Mouse (Mus musculus) ES-CJ7 (cell line): ENCODE data around the gene Map4k2.

ENCODE experiments used
- DNase-seq: peaks from one replicate; pipeline ENCODE4 v3.0.0; 2011; ENCODE audit warnings: low read depth, low spot score

The Map4k2 gene

DNA sequence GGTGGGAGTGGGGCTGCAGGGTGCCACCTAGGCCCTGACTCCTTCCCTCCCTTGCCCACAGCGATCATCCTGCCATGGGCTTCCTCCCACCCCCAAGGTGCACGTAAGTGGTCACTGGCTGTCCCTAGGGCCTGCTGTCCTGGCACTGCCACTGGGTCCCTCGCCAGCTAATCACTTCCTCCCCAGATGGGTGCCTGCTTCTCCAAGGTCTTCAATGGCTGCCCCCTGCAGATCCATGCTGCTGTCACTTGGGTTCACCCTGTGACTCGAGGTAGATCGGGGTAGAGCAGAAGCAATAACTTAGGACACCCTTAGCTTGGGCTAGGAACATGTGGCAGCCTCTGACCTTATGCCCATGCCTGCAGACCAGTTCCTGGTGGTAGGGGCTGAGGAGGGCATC, 5.1 kb downstream of the Map4k2 start:
- DNase-seq = no peak

DNA sequence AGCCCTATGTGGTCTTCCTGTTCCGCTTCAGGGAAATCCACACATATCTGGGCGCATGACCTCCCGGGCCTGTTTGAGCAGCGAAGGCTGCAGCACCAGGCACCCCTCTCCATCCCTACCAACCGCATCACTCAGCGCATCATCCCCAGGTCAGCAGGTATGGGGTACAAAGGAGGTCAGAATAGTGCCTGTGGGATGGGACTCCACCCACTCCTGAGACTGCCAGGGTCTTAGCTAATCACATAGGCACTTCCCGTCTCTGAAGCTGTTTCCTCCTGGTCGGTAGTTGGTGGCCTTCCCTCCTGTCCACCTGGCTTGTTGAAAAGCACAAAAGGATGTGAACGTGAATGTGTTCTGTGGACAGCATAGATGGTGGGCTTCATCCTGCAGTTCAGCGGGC, 5.7 kb downstream of the Map4k2 start:
- no peak for DNase-seq

DNA sequence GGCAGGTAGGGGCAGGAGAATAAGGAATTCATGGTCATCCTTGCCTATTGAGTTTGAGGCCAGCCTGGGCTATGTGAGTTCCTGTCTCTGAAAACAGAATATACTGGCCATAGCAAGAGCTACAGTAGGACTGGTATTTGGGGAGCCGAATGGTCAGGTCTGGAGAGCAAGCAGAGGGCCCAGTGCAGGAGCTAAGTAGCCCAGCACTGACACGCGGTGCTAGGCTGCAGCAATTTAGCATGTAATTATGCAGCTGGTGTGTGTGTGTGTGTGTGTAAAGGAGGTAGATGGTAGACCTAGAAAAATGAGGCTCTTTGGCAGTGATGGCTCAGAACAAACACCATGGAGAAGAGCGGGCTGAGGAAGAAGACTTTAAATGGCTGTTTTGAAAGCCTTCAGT, 6.7 kb downstream of the Map4k2 start:
- DNase-seq = no peak

DNA sequence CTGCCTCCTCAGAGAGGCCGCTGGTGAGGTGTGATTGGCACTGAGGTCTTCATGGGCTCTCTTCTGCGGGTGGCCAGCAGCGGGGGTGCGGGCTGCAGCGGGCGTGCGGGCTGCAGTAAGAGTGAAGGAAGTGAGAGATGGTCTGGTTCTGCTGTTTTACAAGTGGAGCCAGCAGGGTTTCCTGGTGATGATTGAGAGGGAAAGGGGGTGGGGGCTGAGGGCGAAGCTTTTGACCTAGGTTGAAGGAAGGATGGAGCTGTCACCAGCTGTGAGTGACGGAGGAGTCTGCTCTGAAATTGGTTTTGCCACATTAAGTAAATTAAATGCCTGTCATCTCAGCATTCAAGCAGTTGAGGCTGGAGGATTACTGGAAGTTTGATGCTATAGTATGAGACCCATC, 7.8 kb downstream of the Map4k2 start:
- no peak for DNase-seq

DNA sequence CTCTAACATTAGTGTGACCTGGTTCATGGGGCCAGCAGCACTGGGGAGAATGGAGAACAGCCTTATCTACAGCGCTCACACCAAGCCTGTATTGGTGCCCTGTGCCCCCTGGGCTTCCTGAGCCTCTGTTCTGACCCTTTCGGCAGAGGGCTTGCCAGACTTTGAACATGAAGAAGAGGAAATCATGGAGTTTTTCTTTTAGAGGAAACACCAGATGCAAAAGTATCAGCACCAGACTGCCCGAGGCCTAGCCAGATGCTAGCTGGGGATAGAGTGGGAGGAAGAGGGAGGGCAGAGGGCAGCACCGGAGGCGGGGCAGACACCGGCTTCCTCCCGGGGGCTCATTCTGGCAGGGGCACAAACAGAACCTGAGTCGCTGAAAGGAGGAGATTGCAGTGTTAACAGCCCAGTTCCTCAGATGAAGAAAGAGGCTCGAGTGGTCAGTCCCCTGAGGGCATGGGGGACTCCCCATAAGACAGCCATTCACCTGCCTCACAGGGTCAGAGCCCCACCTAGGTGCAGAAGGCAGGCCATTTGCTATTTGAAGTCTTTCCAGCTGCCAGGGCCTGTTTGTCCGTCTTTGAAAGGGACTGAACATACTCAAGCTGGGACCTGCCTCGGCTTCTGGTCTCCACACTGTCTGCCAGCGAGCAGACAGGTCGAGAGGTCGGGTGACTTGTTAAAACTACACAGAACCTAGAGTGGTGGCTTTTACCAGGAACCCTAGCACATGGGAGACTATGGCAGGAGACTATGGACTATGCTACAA, 8.5 kb downstream of the Map4k2 start:
- no peak for DNase-seq

DNA sequence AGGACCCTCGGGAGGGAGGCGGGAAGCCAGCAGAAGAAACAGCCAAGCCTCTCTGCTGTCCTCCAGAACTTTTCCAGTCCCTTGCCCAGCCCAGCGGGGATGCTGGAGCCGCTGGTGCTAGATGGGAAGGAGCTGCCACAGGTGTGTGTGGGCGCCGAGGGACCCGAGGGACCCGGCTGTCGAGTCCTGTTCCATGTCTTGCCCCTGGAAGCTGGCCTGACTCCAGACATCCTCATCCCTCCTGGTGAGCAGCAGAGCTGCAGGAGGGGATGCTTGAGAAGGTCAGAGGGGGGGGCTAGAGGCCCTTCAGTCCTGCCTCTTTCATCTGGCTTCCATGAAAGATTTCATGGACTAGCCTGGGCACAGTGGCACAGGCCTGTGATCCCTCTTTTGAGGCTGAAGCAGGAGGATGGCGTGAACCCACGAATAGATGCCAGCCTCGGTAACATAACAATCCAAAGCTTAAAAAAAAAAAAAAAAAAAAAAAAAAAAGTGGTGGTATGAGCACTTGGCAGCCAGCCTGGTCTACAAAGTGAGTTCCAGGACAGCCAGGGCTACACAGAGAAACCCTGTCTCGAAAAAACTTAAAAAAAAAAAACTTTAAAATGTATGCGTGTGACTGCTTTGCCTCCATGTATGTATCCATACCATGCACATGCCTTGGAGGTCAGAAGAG, 10.6 kb downstream of the Map4k2 start:
- no peak for DNase-seq

DNA sequence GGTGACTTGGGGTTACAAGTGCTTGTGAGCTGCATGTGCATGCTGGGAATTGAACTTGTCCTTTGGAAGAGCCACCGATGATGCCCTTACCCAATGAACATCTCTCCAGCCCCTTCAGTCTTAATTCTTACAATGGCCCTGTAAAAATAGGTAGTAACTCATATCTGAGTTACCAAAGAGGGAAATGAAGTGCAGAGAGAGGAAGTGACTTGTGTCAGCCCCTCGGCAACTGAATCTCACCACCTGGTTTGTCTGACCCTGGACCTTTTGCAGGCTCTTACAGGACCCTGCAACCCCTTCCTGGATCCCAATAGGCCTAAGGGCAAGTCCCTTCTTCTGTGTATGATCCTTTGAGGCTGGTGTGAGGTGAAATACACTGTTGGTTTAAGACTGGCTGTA, 11.2 kb downstream of the Map4k2 start:
- no peak for DNase-seq

DNA sequence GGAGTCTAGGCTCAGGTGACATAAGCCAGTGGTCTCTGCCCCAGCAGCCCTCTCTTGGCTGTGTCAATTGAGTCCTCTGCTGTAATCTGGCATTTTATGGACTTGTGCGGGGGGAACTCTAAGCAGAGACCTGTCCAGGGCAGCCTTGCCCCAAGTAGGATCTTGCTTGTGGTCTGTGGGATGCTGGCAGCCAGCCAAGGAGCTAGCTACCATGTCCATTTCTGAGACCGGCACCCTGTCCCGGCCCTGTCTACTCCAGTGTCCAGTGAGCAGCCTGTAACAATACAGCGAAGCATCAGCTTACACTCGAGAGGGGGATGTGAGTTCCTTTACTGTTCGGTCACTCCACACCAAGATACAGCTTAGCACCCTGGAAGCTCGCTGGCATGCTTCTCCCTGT, 13.1 kb downstream of the Map4k2 start:
- DNase-seq = no peak

DNA sequence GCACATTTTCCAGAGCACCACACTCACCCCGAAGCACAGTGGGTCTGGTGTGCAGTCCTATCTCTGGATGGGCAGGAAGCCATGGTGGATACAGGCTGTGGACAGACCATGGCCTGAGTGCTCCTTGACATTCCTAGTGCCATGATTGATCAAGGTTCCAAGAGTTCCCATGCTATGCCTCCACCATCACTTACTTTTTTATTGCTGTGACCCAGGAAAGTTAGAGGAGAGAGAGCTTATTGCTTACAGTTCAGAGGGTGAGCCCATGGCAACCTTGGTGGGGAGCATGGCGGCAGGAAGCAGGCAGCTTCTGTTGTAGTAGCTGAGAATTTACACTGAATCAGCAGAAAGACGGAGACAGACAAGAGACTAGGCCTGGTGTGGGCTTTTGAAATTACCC, 20.4 kb downstream of the Map4k2 start:
- no peak for DNase-seq

DNA sequence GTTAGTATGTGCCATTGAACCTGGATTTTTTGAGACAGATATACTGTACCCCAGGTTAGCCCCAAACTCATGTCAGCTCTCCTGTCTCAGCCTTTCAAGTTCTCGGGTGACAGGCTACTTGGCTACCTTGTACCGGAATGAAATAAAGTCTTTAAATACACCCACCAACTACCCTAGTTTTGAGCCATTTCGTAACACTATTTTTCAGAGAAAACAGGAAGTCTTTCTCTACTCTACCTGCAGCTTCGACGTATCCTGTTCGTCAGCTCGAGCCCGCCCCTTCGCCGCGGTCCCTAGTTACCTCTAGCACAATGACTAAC, 22.1 kb downstream of the Map4k2 start:
- no peak for DNase-seq

DNA sequence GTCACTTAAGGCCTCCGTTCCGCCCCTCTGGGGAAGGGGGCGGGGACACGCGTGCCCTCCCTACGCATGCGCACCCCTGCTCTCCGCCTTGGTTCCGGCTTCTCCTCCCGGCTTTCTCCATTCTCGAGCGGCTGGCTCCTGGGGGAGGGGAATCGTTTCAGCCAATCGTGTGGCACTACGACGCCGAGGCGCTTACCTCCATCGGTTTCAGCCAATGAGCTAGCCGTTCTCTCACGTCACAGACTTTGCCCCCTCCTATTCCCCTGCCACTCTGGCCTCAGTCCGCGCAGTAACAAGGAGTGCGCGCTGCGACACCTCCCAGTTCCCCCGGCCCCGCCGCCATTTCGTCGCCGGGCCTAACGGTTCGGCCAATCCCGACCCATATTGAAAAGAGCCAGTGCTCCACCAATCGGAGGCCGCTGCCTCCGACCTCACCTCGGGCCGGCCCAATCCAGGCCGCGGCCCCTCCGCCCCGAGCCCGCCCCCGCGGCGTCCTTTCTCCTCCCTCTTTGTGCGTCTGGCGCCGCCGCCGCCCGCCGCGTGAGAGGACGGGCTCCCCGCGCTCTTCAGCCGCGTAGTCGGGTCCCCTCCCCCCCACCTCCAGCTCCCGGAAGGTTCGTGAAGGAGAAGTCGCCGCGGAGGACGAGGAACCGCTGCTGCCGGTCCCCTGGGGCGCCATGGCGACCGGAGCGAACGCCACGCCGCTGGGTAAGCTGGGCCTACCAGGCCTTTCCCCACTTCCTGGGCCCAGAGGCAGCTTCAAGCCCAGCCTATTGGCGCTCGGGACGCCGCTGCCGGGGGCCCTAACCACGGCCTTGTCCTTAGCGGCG, 22.7 kb downstream of the Map4k2 start, which contains the start of gene Sf1:
Sf1 (plus strand) TSS at position 280 of the 830 bp plus-strand sequence.
- peak; percentile 100 for DNase-seq

DNA sequence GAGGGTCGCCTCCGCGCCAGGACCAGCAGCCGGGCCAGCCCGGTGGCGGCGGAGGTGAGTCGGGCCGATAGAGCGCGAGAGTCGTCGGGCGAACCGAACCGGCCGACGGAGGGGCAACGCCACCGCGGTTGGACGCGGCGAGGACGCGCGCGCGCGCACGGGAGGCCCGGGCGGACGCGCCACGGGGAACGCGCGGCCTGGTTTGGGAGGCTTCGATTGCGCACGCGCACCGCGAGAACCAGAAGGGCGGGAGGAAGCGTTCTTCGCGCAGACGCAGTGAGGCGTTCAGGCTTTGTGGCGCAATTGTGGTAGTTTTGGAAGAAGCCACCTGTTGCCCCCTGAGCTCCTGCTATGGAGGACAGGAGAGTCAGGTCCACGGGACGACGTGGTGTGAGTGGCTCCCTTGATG, 23.4 kb downstream of the Map4k2 start:
- peak; percentile 93 for DNase-seq

DNA sequence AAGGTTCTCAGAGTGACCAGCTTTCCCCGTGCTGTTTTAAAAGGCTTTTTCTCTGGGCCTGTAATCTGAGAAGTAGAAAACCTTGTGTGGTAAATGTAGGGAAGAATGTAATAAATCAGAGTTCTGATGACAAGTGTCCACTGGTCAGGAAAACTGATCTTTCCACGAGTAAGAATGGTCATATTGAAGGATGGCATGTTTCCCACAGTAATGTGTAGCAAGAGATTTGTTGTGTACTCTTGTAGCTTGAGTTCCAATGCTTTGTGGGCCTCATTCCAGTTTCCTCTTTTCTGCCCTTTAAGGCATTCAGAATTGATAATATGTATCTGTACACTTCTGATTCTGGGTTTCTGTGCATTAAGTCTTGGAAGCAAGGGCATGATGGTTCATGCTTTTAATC, 23.9 kb downstream of the Map4k2 start:
- DNase-seq = no peak

DNA sequence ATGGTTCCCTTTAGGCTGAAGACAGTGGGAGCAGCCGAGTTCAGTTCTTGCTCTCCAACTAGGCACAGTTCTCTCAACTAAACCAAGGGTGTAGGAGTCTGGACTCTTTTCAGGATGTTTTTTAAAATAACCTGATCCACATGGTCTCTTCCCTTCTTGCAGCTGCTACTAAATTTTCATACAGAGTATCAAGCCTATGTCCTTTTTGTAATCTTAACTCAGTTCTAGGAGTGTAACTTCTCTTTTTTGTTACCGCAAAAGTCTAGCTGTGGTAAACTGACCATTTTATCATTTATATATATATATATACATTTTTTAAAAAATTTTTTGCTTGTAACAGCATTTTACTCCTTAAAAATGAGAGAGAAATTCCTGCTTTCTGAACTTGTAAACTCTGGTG, 29.2 kb downstream of the Map4k2 start:
- no peak for DNase-seq

DNA sequence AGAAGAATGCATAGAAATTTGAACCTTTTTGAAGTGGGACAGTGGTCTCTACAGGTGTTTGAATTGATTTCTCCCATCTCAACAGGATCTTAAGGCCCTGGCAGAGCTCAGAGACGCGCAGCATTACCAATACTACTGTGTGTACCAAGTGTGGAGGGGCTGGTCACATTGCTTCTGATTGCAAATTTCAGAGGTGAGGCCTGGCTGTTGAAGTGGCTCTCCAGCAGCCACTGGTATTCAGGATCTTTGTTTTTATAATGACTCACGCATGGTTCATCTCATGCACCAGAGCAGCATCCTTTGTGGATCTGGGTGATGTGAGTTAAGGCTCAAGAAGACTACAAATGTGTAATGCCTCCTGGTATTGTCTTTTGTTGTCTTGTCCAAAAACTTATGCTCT, 31.5 kb downstream of the Map4k2 start:
- DNase-seq = no peak

DNA sequence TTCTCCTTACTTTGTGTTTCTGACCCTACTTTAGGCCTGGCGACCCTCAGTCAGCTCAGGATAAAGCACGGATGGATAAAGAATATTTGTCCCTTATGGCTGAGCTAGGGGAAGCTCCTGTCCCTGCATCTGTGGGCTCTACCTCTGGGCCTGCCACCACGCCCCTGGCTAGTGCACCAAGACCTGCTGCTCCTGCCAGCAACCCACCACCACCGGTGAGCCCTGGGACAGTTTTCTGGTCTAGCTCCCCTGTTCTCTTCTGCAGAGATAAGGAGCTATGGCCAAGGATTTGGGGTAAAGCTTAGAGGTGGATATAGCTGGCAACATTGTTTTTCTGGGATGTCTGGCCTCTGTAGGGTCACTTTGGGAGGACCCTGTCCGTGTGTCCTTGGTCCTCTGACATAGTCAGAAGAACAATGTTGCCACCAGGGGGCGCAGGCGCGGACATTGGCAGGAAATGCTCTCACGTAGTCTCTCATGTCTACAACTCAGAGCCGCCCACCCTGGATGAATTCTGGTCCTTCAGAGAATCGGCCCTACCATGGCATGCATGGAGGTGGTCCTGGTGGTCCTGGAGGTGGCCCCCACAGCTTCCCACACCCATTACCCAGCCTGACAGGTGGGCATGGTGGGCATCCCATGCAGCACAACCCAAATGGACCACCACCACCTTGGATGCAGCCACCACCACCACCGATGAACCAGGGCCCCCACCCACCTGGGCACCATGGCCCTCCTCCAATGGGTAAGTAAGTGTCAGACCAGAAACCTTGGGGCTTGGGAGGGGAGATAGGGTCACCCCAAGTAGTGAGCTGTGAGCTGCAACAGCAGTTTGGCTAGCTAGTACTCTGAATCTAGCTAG, 32.8 kb downstream of the Map4k2 start:
- DNase-seq = peak; percentile 80

DNA sequence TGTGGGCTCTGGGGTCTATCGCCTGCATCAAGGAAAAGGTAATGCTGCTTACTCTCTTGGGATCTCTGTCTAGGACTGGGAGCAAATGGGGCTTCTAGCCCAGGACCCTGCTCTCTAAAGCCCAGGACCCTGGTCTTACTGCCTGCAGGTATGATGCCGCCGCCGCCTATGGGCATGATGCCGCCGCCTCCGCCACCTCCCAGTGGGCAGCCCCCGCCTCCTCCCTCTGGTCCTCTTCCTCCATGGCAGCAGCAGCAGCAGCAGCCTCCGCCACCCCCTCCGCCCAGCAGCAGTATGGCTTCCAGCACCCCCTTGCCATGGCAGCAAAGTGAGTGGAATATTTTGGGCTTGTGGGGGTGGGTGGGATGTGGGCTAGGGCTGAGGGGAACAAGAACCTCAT, 33.6 kb downstream of the Map4k2 start:
- no peak for DNase-seq

DNA sequence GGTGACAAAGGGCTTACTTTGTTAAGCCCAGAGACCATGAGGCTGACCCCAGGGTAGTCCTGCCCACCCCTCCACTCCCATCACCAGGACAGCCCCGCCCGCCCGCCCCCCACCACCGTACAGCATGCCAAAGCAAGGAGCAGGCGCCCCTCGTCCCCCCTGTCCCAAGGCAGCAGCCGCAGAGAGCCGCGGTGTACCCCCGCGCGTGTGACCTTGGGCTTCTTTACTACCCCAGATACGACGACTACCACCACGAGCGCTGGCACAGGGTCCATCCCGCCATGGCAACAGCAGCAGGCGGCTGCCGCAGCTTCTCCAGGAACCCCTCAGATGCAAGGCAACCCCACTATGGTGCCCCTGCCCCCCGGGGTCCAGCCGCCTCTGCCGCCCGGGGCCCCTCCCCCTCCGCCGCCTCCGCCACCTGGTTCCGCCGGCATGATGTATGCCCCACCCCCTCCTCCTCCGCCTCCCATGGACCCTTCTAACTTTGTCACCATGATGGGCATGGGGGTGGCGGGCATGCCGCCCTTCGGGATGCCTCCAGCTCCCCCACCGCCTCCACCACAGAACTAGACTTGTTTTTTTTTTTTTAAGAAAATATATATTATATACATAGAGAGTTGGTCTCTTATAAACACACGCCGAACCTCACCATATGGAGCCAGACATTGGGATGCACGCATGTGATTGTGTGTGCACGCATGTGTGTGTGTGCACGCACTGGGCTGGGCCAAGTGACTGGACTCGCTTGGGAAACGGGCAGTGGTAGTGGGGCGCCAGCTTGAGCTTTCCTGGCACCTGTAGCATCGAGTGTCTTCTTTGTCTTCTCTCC, 34.7 kb downstream of the Map4k2 start:
- no peak for DNase-seq

DNA sequence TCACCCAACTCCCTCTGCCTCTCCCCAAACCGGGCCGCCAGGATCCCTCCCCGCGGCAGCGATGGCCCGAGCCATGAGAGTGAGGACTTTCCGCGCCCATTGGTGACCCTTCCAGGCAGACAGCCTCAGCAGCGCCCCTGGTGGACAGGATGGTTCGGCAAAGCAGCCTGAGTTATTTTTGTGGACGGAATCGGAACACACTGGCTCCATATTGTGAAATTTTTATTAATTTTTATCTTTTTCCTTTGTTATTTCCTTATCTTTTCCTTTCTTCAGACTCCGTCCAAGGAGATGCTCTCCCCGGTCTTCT, 35.3 kb downstream of the Map4k2 start:
- peak; percentile 55 for DNase-seq

DNA sequence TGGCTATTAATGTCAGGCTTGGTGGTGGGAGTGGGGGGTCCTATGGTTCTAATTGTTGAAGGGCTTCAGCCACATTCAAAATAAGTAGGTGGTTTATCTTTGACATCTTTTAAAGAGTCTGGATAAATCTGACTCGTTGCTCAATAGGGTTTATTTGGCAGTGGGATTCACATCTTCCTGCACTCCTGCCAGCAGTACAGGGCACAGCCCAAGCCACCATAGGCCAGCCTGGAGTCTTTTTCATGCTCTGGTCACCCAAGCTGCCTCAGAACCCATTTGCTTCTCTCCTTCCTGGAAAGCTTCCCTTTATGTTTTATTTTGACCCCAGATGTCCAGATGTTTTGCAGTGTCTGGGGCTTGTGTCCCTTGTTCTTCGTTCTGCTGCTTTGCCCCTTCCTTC, 35.7 kb downstream of the Map4k2 start:
- DNase-seq = no peak
